Mouse (Mus musculus) heart, postnatal 4 days (tissue): ENCODE results near the gene Filip1l. TPM values are rescaled to one million over a fixed set of nuclear protein-coding genes. Genes with fewer than 3 reads are reported as not detected.
"Not testable (repeated sequence)": the region's sequence is repeated elsewhere in the genome, so short reads cannot be mapped to it uniquely, and the experiment has no call there.

Experiments
- DNase-seq: peaks from one replicate; pipeline ENCODE4 v3.0.0; 2021
- total RNA-seq, 2 experiments: library from RNA; stranded (reverse); gene quantifications; 2 replicates each; pipeline ENCODE4 v1.2.3; 2021

Filip1l gene
- total RNA-seq, 2 experiments from 2014 or later: 61.2 to 63.6 TPM

GRCm38 (mm10) chr16:57353932-57354331, 1.0 kb downstream of the Filip1l start:
- DNase-seq: no peak

DNA sequence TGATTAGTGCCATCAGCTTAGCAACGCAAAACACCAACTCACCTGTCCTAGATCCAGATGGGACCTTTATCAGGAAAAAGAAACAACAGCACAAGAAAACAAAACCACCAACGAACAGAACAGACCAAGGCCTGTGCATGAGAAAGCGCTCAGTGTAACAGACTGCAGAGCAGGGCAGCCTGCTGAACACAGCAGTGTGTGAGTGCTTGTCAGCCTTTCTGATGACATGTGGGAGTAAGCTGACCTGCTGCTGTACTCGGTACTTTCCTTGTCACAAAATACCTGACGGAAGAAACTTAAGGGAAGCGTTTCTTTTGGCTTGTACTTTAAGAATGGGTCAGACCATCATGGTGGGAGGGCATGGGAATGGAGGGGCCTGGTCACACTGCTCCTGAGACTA, 3.6 kb downstream of the Filip1l start:
- DNase-seq: no peak

DNA sequence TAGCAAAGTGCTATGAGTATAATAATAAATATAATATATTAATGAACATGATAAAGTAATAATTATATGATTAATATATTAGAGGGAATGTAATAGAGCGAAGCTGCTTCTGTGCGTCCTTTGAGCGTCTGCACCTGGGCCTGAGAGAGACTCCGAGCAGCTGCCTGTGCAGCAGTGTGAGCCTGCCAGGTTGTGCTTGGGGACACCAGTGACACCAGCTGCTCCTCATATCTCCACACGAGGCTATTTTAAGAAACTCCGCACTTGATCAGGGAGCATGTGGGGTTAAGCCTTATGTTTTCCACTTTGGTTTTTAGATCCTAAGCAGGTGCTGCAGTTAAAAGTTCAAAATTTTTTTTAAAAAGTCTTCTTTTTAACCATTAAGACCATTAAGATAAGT, 4.1 kb downstream of the Filip1l start:
- peak; percentile 61 for DNase-seq

- DNase-seq: no peak
Observed at GRCm38 (mm10) chr16:57359251-57359650, 6.4 kb downstream of the Filip1l start.

GRCm38 (mm10) chr16:57360785-57361184, 7.9 kb downstream of the Filip1l start:
- no peak for DNase-seq

DNA sequence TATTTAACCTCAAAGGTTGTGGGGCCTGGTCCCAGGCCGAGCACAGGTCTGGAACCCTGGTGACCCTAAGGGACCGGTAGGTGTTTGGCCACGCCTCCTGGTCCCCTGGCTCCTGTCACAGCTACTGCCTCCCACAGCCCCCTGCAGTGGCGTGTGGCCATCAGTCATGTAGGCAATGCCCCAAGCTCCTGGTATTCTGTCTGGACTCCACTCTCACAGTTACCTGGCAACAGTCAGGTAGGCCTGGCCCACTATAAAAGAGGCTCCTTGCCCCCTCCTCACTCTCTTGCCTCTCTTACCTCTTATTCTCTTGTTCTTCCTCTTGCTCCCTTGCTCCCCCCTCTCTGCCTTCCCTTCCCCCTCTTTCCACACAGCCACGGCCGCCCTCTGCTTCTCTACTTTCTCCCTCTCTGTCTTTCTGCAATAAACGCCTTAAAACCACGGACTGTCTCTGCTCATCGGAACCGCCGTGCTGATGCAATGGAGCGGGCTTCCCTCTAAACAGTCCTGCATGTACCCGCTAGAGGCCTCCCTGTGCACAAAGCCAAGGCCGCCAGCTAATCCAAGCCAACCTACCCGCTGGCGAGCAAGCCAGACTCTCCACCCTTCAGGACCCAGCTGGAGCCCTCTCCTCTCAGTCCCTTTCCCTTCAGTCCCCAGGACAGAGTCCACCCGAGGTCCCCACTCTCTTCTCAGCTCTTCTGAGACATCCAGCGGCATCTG, 9.9 kb downstream of the Filip1l start:
- DNase-seq: peak; percentile 79

DNA sequence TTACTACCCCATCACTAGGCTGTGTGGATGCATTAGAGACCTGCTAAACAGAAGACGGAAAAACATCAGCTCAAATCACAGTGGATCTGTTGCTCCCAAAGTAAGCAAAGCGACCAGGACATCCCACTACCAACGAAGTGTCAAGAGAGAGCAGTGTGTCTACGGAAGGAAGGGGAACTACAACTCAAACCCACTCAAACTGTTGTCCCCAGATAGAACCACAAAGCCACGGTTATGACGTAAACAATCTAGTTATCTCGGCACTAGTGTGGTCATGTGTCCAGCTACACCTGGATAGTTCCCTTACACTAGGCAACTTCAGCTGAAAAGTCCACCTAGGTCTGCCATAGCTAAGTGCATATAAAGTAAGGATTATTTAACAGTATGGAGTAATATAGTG, 11.6 kb downstream of the Filip1l start:
- no peak for DNase-seq

GRCm38 (mm10) chr16:57366141-57366540, 13.2 kb downstream of the Filip1l start:
- no peak for DNase-seq

DNA sequence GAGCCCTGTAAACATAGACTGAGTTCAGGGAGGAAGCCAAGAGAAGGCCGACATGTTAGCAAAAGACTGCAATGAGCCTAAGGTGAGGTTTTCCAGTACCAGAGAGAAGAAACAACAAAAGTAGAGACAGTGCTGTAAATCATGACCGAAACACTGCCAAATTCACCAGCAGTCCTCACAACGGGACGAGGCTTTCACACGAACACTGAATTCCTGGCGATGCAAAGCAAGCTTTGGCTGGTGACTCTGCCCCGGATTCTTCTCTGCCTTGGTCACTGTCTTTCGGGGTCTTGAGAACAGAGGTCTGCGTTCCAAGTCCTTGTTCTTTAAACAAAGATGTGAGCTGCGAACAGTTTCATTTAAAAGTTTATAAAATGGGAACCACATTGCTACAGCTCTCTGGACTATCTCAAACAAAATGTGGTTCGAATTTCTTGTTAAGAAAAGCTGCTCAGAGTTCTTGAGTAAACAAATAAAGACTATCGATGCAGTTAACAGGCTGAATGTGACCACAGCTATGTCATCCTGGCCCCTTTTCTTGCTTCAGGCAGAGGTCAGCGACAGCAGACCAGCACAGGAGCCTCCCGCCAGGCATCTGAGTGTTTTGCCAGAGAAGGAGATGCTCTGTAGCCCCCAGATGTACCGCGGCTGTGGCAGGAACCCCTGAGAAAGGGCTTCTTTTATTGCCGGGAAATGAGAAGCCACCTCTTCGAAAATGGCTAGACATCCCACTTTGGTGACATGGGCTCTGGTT, 14.2 kb downstream of the Filip1l start:
- DNase-seq: no peak

- no peak for DNase-seq
Observed at GRCm38 (mm10) chr16:57369846-57370496, 17.1 kb downstream of the Filip1l start.

DNA sequence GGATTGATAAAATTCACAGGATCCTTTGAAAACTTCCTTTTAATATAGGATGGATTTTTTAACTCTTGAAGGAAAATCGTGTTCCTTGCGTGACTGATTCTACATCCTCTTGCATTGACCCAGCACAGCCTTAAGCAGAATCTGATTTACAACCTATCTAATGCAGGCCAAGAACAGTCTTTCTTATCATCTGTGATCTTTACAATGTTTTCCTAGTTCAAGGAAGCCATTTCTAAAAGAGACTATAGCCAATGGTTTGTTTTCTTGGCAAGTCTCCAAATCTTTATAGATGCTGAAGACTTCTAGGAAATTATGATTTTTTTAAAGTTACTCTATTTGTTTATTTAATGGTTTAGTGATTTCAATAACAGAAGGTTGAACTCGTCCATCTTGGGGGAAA, 19.3 kb downstream of the Filip1l start:
- no peak for DNase-seq

DNA sequence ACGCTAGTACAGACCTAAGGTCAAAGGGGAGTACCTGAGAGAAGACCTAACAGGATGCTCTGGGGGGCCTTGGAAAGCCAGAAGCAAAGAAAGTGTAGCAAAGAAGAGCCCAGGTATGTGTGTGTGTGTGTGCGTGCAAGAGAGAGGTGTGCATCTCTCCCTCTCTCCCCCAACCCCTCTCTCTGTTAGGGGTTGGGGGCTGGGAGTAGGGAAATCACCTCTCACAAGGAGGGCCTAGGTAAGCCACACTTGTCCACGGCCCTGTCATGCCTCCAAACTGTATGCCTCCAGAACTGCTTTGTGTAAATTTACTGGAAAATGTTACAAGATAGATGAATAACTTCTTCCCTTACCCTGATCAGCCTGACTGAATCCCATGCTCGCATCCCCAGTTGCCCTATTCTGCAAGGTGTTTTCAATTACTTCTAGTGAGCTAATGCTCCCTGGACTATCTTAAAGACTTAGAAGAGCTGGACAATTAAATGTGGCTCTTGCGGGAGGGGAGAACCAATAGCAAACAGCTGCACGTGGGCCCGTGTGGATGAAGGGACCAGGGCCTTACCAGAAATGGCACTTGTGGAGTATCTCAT, 22.4 kb downstream of the Filip1l start:
- DNase-seq: no peak

- no peak for DNase-seq
Observed at GRCm38 (mm10) chr16:57378631-57379330, 25.9 kb downstream of the Filip1l start.

GRCm38 (mm10) chr16:57383266-57383971, 30.5 kb downstream of the Filip1l start:
- no peak for DNase-seq

- DNase-seq: no peak
Observed at GRCm38 (mm10) chr16:57384274-57384673, 31.4 kb downstream of the Filip1l start.

- DNase-seq: no peak
Observed at GRCm38 (mm10) chr16:57389566-57390251, 36.8 kb downstream of the Filip1l start.

DNA sequence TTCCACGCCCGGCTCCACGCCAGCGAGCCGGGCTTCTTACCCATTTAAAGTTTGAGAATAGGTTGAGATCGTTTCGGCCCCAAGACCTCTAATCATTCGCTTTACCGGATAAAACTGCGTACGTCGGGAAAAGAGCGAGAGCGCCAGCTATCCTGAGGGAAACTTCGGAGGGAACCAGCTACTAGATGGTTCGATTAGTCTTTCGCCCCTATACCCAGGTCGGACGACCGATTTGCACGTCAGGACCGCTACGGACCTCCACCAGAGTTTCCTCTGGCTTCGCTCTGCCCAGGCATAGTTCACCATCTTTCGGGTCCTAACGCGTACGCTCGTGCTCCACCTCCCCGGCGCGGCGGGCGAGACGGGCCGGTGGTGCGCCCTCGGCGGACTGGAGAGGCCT, 38.3 kb downstream of the Filip1l start:
- DNase-seq: not testable (repeated sequence)

- DNase-seq: no peak
Observed at GRCm38 (mm10) chr16:57392461-57392860, 39.6 kb downstream of the Filip1l start.

GRCm38 (mm10) chr16:57393161-57393560, 40.3 kb downstream of the Filip1l start:
- peak; percentile 65 for DNase-seq

- DNase-seq: no peak
Observed at GRCm38 (mm10) chr16:57396249-57396648, 43.4 kb downstream of the Filip1l start.

DNA sequence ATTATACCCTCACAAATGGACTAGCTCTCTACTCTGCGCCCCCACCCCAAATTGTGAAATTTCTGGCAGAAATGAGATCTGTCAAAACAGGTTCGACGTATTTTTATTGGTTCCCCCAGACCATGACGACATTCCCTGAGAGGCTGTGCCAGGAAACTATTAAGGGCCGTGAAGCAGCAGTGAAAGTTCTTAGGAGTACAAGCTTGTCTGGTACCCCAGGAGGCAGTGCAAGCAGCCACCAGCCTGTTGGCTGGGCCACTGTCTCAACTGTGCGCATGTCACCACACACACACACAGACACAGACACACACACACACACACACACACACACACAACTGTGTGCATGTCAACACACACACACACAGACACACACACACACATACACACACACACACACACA, 45.0 kb downstream of the Filip1l start:
- no peak for DNase-seq
